Mouse (Mus musculus) heart, embryonic 13.5 days (tissue): ENCODE results near the gene Cep128. TPM values are rescaled to one million over a fixed set of nuclear protein-coding genes. Genes with fewer than 3 reads are reported as not detected.
"Not testable (repeated sequence)": the region's sequence is repeated elsewhere in the genome, so short reads cannot be mapped to it uniquely, and the experiment has no call there.

ENCODE experiments used
- ATAC-seq: fragments of 200-750 bp; cut with Nextera tagmentation; 2 replicates; pipeline ENCODE4 v1.8.0; 2017; ENCODE audit warnings: moderate TSS enrichment; ENCODE audit not compliant: insufficient number of reproducible peaks, low FRiP score, low TSS enrichment; ENCODE audit errors: extremely low read depth
- H3K27ac ChIP-seq: fragments of 300-500 bp; sonication (generic); replicated peaks from 2 replicates; pipeline ENCODE4 v1.5.1; 2015; ENCODE audit warnings: moderate library complexity, mild to moderate bottlenecking, inconsistent platforms
- H3K27me3 ChIP-seq: fragments of 300-500 bp; sonication (generic); replicated peaks from 2 replicates; pipeline ENCODE4 v1.6.1; 2015; ENCODE audit warnings: mild to moderate bottlenecking, inconsistent platforms
- H3K36me3 ChIP-seq: fragments of 300-500 bp; sonication (generic); 2 replicates; pipeline ENCODE4 v1.6.1; 2015; ENCODE audit warnings: mild to moderate bottlenecking, inconsistent platforms
- H3K4me1 ChIP-seq: fragments of 300-500 bp; sonication (generic); 2 replicates; pipeline ENCODE4 v1.6.1; 2015; ENCODE audit warnings: inconsistent platforms
- H3K4me2 ChIP-seq: fragments of 300-500 bp; sonication (generic); 2 replicates; pipeline ENCODE4 v1.6.1; 2015; ENCODE audit warnings: inconsistent platforms, mild to moderate bottlenecking, moderate library complexity
- H3K4me3 ChIP-seq: fragments of 300-500 bp; sonication (generic); 2 replicates; pipeline ENCODE4 v1.5.1; 2015; ENCODE audit warnings: moderate library complexity, mild to moderate bottlenecking, inconsistent platforms
- H3K9ac ChIP-seq: fragments of 300-500 bp; sonication (generic); 2 replicates; pipeline ENCODE4 v1.6.1; 2015; ENCODE audit warnings: inconsistent platforms, mild to moderate bottlenecking, moderate library complexity
- H3K9me3 ChIP-seq: fragments of 300-500 bp; sonication (generic); 2 replicates; pipeline ENCODE4 v1.6.1; 2016; ENCODE audit warnings: inconsistent platforms
- whole genome bisulfite sequencing: fragments of 180-500 bp; shearing (Covaris S2); methylation state at CpG from one replicate; pipeline ENCODE4 v1.1.7; 2015; ENCODE audit warnings: mixed read lengths; 5-methylcytosine and 5-hydroxymethylcytosine counted together
- polyA plus RNA-seq: library from polyadenylated mRNA; unstranded; fragments of >200 nt; fragmentation: Nextera tagmentation; extraction: Ambion mirVana; gene quantifications from 2 replicates; pipeline ENCODE4 v1.2.1, GENCODE M21; 2015

The Cep128 gene
- polyA plus RNA-seq, 1 experiment from 2014 or later, result 6.0 TPM

- Histone ChIP-seq H3K4me3 (no peak overlapping the region), H3K4me2 (no peak overlapping the region), H3K36me3 (no peaks in the 10 kb centered on the region), H3K27me3 (no peaks in the 10 kb centered on the region), H3K9me3 (no peaks in the 10 kb centered on the region), H3K4me1 (no peaks in the 10 kb centered on the region), H3K9ac (no peak overlapping the region), H3K27ac (no peak overlapping the region)
- WGBS, result 71% methylated on average over 3 of the region's 3 CpGs
- no peak for ATAC-seq
Measured at GRCm38 (mm10) chr12:91008170-91008569, 376.0 kb downstream of the Cep128 start.

DNA sequence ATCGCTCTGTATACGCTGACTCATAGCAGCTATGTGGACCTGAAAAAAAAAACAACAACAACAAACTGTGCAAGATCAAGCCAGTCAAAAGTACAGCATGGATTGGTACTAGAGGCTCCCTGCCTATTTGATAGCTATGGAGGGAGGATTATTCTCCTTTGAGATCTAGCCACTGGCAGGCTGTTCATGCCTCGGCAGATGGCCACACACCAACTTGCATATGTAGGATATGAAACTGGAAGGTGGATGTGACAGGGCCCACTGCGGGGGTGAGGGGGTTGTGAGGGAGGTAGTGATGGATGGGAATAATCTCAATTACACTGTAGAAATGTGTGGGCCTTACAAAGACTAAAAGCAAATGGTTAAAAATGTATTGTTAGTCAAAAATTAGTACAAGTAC, 386.7 kb downstream of the Cep128 start:
- Histone ChIP-seq H3K4me1 (no peaks in the 10 kb centered on the region), H3K9ac (no peak overlapping the region), H3K27ac (no peak overlapping the region), H3K36me3 (no peaks in the 10 kb centered on the region), H3K27me3 (no peaks in the 10 kb centered on the region), H3K9me3 (no peaks in the 10 kb centered on the region), H3K4me3 (no peak overlapping the region), H3K4me2 (no peak overlapping the region)
- no peak for ATAC-seq
- 86% methylated on average over 4 of the region's 4 CpGs for WGBS

DNA sequence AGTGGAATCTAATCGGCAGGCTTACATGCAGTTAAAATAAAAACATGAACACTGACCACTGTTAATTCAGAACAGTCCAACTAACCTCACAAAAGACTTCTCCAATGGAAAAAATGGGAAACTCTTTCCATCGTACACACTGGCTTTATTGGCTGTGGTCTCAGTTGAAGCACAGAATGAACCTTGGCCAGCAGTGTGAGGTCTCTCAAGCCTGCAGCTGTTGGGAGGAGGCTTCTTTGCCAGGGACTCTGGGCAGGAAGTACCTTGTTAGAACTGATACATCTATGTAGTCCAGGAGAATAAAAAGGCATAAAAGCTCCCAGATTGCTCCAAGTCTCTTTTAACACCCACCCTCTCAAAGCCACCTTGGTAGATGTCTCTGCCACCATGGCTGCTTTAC, 390.9 kb downstream of the Cep128 start:
- ATAC-seq, result no peak
- Histone ChIP-seq H3K9me3 (no peaks in the 10 kb centered on the region), H3K4me2 (no peak overlapping the region), H3K36me3 (no peaks in the 10 kb centered on the region), H3K4me1 (no peaks in the 10 kb centered on the region), H3K27me3 (no peaks in the 10 kb centered on the region), H3K9ac (no peak overlapping the region), H3K27ac (no peak overlapping the region), H3K4me3 (no peak overlapping the region)
- 77% methylated on average over 2 of the region's 2 CpGs for WGBS

GRCm38 (mm10) chr12:90987782-90988181, 396.4 kb downstream of the Cep128 start:
- ATAC-seq, result no peak
- no peak overlapping the region for H3K4me2 ChIP-seq
- H3K27me3 ChIP-seq, result no peaks in the 10 kb centered on the region
- no peaks in the 10 kb centered on the region for H3K9me3 ChIP-seq
- peaks cover 10% of the 10 kb centered on the region for H3K4me1 ChIP-seq
- 53% methylated on average over 2 of the region's 2 CpGs for WGBS
- H3K9ac ChIP-seq, result no peak overlapping the region
- no peak overlapping the region for H3K27ac ChIP-seq
- no peaks in the 10 kb centered on the region for H3K36me3 ChIP-seq
- H3K4me3 ChIP-seq, result no peak overlapping the region

DNA sequence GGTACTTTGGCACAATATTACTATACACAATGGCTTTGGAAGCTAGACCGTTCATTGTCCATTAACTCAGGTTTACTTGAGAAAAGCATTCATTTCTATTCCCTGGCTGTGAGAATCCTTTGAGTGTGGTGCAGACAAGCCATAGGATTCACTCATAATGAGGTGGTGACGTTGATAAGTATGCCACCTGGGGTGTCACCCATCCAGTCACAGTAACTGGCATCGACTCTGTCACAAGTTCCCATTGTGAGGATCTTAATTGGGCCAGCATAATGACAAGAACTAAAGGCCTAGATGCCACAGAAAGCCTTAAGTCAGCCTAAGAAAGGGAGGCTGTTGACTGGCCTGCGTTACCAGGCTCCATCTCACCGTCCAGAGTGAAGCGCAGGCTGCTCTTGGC, 396.9 kb downstream of the Cep128 start:
- 78% methylated on average over 6 of the region's 6 CpGs for WGBS
- no peaks in the 10 kb centered on the region for H3K9me3 ChIP-seq
- ATAC-seq, result no peak
- peaks cover 10% of the 10 kb centered on the region for H3K4me1 ChIP-seq
- H3K4me2 ChIP-seq, result no peak overlapping the region
- H3K27me3 ChIP-seq, result no peaks in the 10 kb centered on the region
- H3K27ac ChIP-seq, result no peak overlapping the region
- H3K36me3 ChIP-seq, result no peaks in the 10 kb centered on the region
- H3K4me3 ChIP-seq, result no peak overlapping the region
- H3K9ac ChIP-seq, result no peak overlapping the region

GRCm38 (mm10) chr12:90982018-90982417, 402.2 kb downstream of the Cep128 start:
- H3K27ac ChIP-seq, result no peak overlapping the region
- 72% methylated on average over 4 of the region's 4 CpGs for WGBS
- H3K4me2 ChIP-seq, result no peak overlapping the region
- no peaks in the 10 kb centered on the region for H3K9me3 ChIP-seq
- H3K4me3 ChIP-seq, result no peak overlapping the region
- no peak for ATAC-seq
- H3K4me1 ChIP-seq, result no peaks in the 10 kb centered on the region
- no peak overlapping the region for H3K9ac ChIP-seq
- no peaks in the 10 kb centered on the region for H3K27me3 ChIP-seq
- no peaks in the 10 kb centered on the region for H3K36me3 ChIP-seq

GRCm38 (mm10) chr12:90976406-90976805, 407.8 kb downstream of the Cep128 start:
- not testable (repeated sequence) for H3K4me3 ChIP-seq, H3K36me3 ChIP-seq, H3K4me2 ChIP-seq, H3K27ac ChIP-seq, H3K9me3 ChIP-seq, H3K27me3 ChIP-seq, H3K9ac ChIP-seq, ATAC-seq, H3K4me1 ChIP-seq
- WGBS, result 75% methylated on average over 9 of the region's 9 CpGs

GRCm38 (mm10) chr12:90975429-90975828, 408.8 kb downstream of the Cep128 start:
- Histone ChIP-seq H3K4me2 (no peak overlapping the region), H3K4me1 (no peaks in the 10 kb centered on the region), H3K9ac (no peak overlapping the region), H3K36me3 (no peaks in the 10 kb centered on the region), H3K4me3 (no peak overlapping the region), H3K27ac (no peak overlapping the region), H3K9me3 (no peaks in the 10 kb centered on the region), H3K27me3 (no peaks in the 10 kb centered on the region)
- 25% methylated on average over 2 of the region's 2 CpGs for WGBS
- no peak for ATAC-seq

GRCm38 (mm10) chr12:90971156-90971555, 413.1 kb downstream of the Cep128 start:
- H3K36me3 ChIP-seq, result no peaks in the 10 kb centered on the region
- no peak overlapping the region for H3K4me2 ChIP-seq
- H3K9ac ChIP-seq, result no peak overlapping the region
- H3K27me3 ChIP-seq, result no peaks in the 10 kb centered on the region
- H3K27ac ChIP-seq, result no peak overlapping the region
- H3K4me3 ChIP-seq, result no peak overlapping the region
- ATAC-seq, result no peak
- 88% methylated on average over 3 of the region's 3 CpGs for WGBS
- H3K4me1 ChIP-seq, result no peaks in the 10 kb centered on the region
- no peaks in the 10 kb centered on the region for H3K9me3 ChIP-seq

GRCm38 (mm10) chr12:90961386-90962017, 422.7 kb downstream of the Cep128 start:
- H3K4me2 ChIP-seq, result no peak overlapping the region
- H3K4me1 ChIP-seq, result no peaks in the 10 kb centered on the region
- WGBS, result 76% methylated on average over 5 of the region's 5 CpGs
- H3K27ac ChIP-seq, result no peak overlapping the region
- no peak overlapping the region for H3K4me3 ChIP-seq
- no peaks in the 10 kb centered on the region for H3K36me3 ChIP-seq
- no peaks in the 10 kb centered on the region for H3K27me3 ChIP-seq
- no peaks in the 10 kb centered on the region for H3K9me3 ChIP-seq
- no peak for ATAC-seq
- H3K9ac ChIP-seq, result no peak overlapping the region

DNA sequence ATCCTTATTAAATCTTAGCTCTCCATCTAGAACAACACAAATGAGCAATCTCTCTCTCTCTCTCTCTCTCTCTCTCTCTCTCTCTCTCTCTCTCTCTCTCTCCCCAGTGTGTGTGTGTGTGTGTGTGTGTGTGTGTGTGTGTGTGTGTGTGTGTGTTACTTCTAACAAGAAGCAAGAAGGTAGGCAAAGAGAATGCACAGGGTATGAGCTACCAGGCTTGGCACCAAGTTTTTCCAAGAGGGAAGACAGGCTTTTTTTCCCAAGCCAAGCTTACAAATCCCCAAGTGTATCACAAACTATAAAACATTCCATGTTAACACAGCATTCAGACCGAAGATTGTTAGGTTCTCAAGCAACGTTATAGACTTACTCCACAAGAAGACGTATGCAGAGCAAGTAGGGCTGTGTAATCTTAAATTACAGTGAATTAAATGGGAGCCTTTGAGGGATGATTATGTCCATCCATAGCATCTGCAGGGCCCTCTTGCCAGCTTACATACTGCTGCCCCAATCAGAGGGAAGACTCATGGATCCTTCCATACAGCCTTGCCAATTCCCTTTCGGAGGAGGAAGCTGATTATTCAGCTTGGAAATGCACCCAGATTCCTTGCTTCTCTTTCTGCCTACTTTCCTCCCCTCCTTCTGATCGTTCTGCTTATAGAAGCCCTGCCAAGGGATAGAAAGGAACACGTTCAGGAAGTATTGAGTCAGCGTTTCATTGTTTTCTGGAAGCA, 429.3 kb downstream of the Cep128 start:
- Histone ChIP-seq H3K27ac (no peak overlapping the region), H3K36me3 (no peaks in the 10 kb centered on the region), H3K4me3 (no peak overlapping the region), H3K9me3 (no peaks in the 10 kb centered on the region), H3K4me2 (no peak overlapping the region), H3K4me1 (no peaks in the 10 kb centered on the region), H3K27me3 (no peaks in the 10 kb centered on the region), H3K9ac (no peak overlapping the region)
- 71% methylated on average over 7 of the region's 7 CpGs for whole genome bisulfite sequencing
- ATAC-seq, result no peak
